9 mouse cellular contexts compared by ENCODE assay signal in genomic region chr11:80602041-80602458, GRCm38 (mm10).
A peak's percentile ranks its signal among the peaks of the same experiment; 100 is the strongest.
DNase-seq lines count a peak whose midpoint lies in the region; ATAC-seq and TF ChIP-seq lines count a peak whose summit lies in the region.
"Had no signal": no experiment of that assay in that cellular context is flagged by ENCODE, and none has a peak within 500 bp of the region (broad histone marks: within the 10 kb centered on the region; RNA-seq: fewer than 3 reads in every experiment).

No protein-coding gene starts in this region.

- H3K27me3 ChIP-seq in heart, embryonic 12.5 days (replicated peaks), result peaks cover 6% of the 10 kb centered on the region; the same call in 1 of the 2 replicates
- H3K27me3 ChIP-seq in C2C12 (ENCODE audit: control insufficient read depth, insufficient read depth, insufficient read length), result no peaks in the 10 kb centered on the region
- H3K27me3 ChIP-seq: stomach, embryonic 15.5 days had no signal

- no peaks in the 10 kb centered on the region for H3K79me3 ChIP-seq in C2C12 (ENCODE audit: low read depth)

- intact Hi-C loops in heart, postnatal 25 days (cut with DNase I), result loop anchor here (5.0 kb wide), 1 partner anchor 125 kb away; the partner anchor contains the start of gene Cdk5r1

- TF ChIP-seq CTCF in C2C12 (IDR thresholded peaks at IDR 0.05; ENCODE audit: control insufficient read depth, insufficient read depth, insufficient read length), result peak; percentile 28

- H3K9me3 ChIP-seq in heart, embryonic 12.5 days (replicated peaks), result no peaks in the 10 kb centered on the region
- H3K9me3 ChIP-seq: stomach, embryonic 15.5 days had no signal

- H3K36me3 ChIP-seq in heart, embryonic 12.5 days, result no peaks in the 10 kb centered on the region
- H3K36me3 ChIP-seq in C2C12 (ENCODE audit: control insufficient read depth, insufficient read depth), result no peaks in the 10 kb centered on the region
- H3K36me3 ChIP-seq: stomach, embryonic 15.5 days had no signal

- no peak overlapping the region for H3K4me3 ChIP-seq in heart, embryonic 12.5 days
- no peak overlapping the region for H3K4me3 ChIP-seq in C2C12 (ENCODE audit: insufficient read depth, poor library complexity, severe bottlenecking)
- H3K4me3 ChIP-seq: stomach, embryonic 15.5 days had no signal

- no peaks in the 10 kb centered on the region for H3K79me2 ChIP-seq in C2C12 (ENCODE audit: control insufficient read depth, insufficient read depth)

- no peak for DNase-seq in heart, postnatal 25 days (ENCODE audit: low spot score)
- peak; percentile 57 to 66 for DNase-seq in cerebellum, adult 18-20 months
- DNase-seq in forelimb bud, embryonic 11.5 days (ENCODE audit: low read depth, low spot score), result peak; percentile 16
- DNase-seq in telencephalon, adult 2 months (ENCODE audit: low read depth, low spot score), result peak; percentile 76
- DNase-seq in spleen, postnatal 14 days (ENCODE audit: low spot score in 2 of 2), result no peak

- H3K4me2 ChIP-seq in heart, embryonic 12.5 days, result peak overlapping the region; percentile 74

- 0 out of 2 replicates have a peak overlapping the region, but pooled peaks have one; percentile 31 for H3K9ac ChIP-seq in heart, embryonic 12.5 days
- H3K9ac ChIP-seq: stomach, embryonic 15.5 days had no signal

- peaks cover 16% of the 10 kb centered on the region for H3K4me1 ChIP-seq in heart, embryonic 12.5 days (replicated peaks)

- H3K27ac ChIP-seq in heart, embryonic 12.5 days (ENCODE audit: poor library complexity, severe bottlenecking), result no peak overlapping the region
- H3K27ac ChIP-seq: stomach, embryonic 15.5 days had no signal

- H3ac ChIP-seq in C2C12 (ENCODE audit: control insufficient read depth, insufficient read length, low read depth), result no peak overlapping the region

- ATAC-seq in heart, embryonic 12.5 days (ENCODE audit: insufficient number of reproducible peaks, low FRiP score), result no peak
- peak; percentile 77 for ATAC-seq in megakaryocyte progenitor cell, adult 5-6 weeks (replicated peaks; ENCODE audit: poor library complexity)

- 15% methylated on average over 8 of the region's 8 CpGs for WGBS in heart, embryonic 12.5 days

TF ChIP-seq in C2C12, 6 proteins besides CTCF, POLR2A, EP300 and RAD21:
- TF ChIP-seq USF1 (IDR thresholded peaks at IDR 0.05; ENCODE audit: low read depth), result no peak
- no peak for TF ChIP-seq MAX (IDR thresholded peaks at IDR 0.05)
- TF ChIP-seq FOSL1 (IDR thresholded peaks at IDR 0.05; ENCODE audit: insufficient read depth, low read length, poor library complexity, severe bottlenecking), result no peak

Comparison
In these comparisons a context has a peak if more than half of its experiments do, and no peak if none do; other contexts are left out.
1. DNase-seq: peak in cerebellum, adult 18-20 months (2 of 2), forelimb bud, embryonic 11.5 days (single experiment) and telencephalon, adult 2 months (single experiment); none in heart, postnatal 25 days (single experiment) and spleen, postnatal 14 days (0 of 2).